Mouse (Mus musculus) testis, adult 2 months (tissue): Measurements from ENCODE around the gene Slco2b1. TPM values are rescaled to one million over a fixed set of nuclear protein-coding genes. Genes with fewer than 3 reads are reported as not detected.
"Not testable (repeated sequence)": the region's sequence is repeated elsewhere in the genome, so short reads cannot be mapped to it uniquely, and the experiment has no call there.

Source experiments
- H3K27ac ChIP-seq: fragments of 200-500 bp; 2 replicates; pipeline ENCODE4 v1.5.1; 2012; ENCODE audit warnings: low read depth, low read length; ENCODE audit not compliant: control insufficient read depth, insufficient read depth
- H3K27me3 ChIP-seq: fragments of 200-500 bp; 2 replicates; pipeline ENCODE4 v1.6.1; 2012; ENCODE audit warnings: mild to moderate bottlenecking, low read length, moderate library complexity; ENCODE audit not compliant: control insufficient read depth, insufficient read depth
- H3K36me3 ChIP-seq: fragments of 200-500 bp; 2 replicates; pipeline ENCODE4 v1.6.1; 2012; ENCODE audit warnings: mild to moderate bottlenecking, low read length; ENCODE audit not compliant: control insufficient read depth, insufficient read depth
- H3K4me1 ChIP-seq: fragments of 200-500 bp; 2 replicates; pipeline ENCODE4 v1.6.1; 2012; ENCODE audit warnings: low read length; ENCODE audit not compliant: control insufficient read depth, insufficient read depth
- H3K4me3 ChIP-seq: fragments of 200-500 bp; 2 replicates; pipeline ENCODE4 v1.5.1; 2012; ENCODE audit warnings: low read depth, mild to moderate bottlenecking, low read length, moderate library complexity, mixed read lengths; ENCODE audit not compliant: control insufficient read depth
- CTCF ChIP-seq: fragments of 200-500 bp; IDR thresholded peaks from 2 replicates; pipeline ENCODE4 v1.5.1; 2012; ENCODE audit warnings: low read depth, mild to moderate bottlenecking, inconsistent platforms, low read length, moderate library complexity; ENCODE audit not compliant: control insufficient read depth, insufficient read depth, insufficient replicate concordance
- POLR2A ChIP-seq: fragments of 200-500 bp; IDR thresholded peaks from 2 replicates; pipeline ENCODE4 v1.6.1; 2012; ENCODE audit warnings: low read depth, mild to moderate bottlenecking, inconsistent platforms, low read length, moderate library complexity; ENCODE audit not compliant: control insufficient read depth
- polyA plus RNA-seq: library from polyadenylated mRNA; depleted of rRNA; stranded (reverse); fragments of >200 nt; gene quantifications from 2 replicates; pipeline ENCODE4 v1.2.3, GENCODE M21; 2012

The Slco2b1 gene
- polyA plus RNA-seq, 1 experiment: 2.0 TPM

- no peak for TF ChIP-seq POLR2A
- TF ChIP-seq CTCF: no peak
- no peaks in the 10 kb centered on the region for H3K36me3 ChIP-seq
- peaks cover 5% of the 10 kb centered on the region for H3K4me1 ChIP-seq
- no peaks in the 10 kb centered on the region for H3K27me3 ChIP-seq
- H3K27ac ChIP-seq: no peak overlapping the region
- H3K4me3 ChIP-seq: no peak overlapping the region
Measured at GRCm38 (mm10) chr7:99702201-99702600, 8.9 kb downstream of the Slco2b1 start.

- H3K4me1 ChIP-seq: peaks cover 3% of the 10 kb centered on the region
- no peaks in the 10 kb centered on the region for H3K27me3 ChIP-seq
- H3K4me3 ChIP-seq: no peak overlapping the region
- no peaks in the 10 kb centered on the region for H3K36me3 ChIP-seq
- TF ChIP-seq CTCF: no peak
- no peak overlapping the region for H3K27ac ChIP-seq
Measured at GRCm38 (mm10) chr7:99700641-99701040, 10.5 kb downstream of the Slco2b1 start.

- Histone ChIP-seq H3K4me3 (no peak overlapping the region), H3K36me3 (no peaks in the 10 kb centered on the region), H3K27ac (no peak overlapping the region; the same call in 1 of the 2 replicates), H3K27me3 (no peaks in the 10 kb centered on the region), H3K4me1 (peaks cover 3% of the 10 kb centered on the region)
- TF ChIP-seq CTCF: no peak
- TF ChIP-seq POLR2A: no peak
Measured at GRCm38 (mm10) chr7:99699709-99700151, 11.4 kb downstream of the Slco2b1 start.

GRCm38 (mm10) chr7:99699106-99699505 is 12.0 kb downstream of the Slco2b1 start:
- Histone ChIP-seq H3K27me3 (no peaks in the 10 kb centered on the region), H3K4me3 (peak overlapping the region; percentile 8; the same call in 1 of the 2 replicates)
- no peak for TF ChIP-seq CTCF

GRCm38 (mm10) chr7:99698576-99698975 is 12.6 kb downstream of the Slco2b1 start:
- Histone ChIP-seq H3K36me3 (no peaks in the 10 kb centered on the region), H3K27me3 (no peaks in the 10 kb centered on the region), H3K27ac (no peak overlapping the region), H3K4me3 (peak overlapping the region; percentile 12; the same call in 1 of the 2 replicates), H3K4me1 (peaks cover 3% of the 10 kb centered on the region)
- TF ChIP-seq CTCF (no peak), POLR2A (no peak)

More at GRCm38 (mm10) chr7:99699106-99699505, 12.0 kb downstream of the Slco2b1 start:
- Histone ChIP-seq H3K27ac (no peak overlapping the region), H3K4me1 (peaks cover 3% of the 10 kb centered on the region), H3K36me3 (no peaks in the 10 kb centered on the region)

- H3K36me3 ChIP-seq: no peaks in the 10 kb centered on the region
Measured at GRCm38 (mm10) chr7:99695471-99696057, 15.6 kb downstream of the Slco2b1 start.

GRCm38 (mm10) chr7:99694424-99694823 is 16.7 kb downstream of the Slco2b1 start:
- not testable (repeated sequence) for H3K4me1 ChIP-seq, H3K27me3 ChIP-seq, H3K36me3 ChIP-seq

More at GRCm38 (mm10) chr7:99695471-99696057, 15.6 kb downstream of the Slco2b1 start:
- Histone ChIP-seq H3K4me3 (no peak overlapping the region), H3K27me3 (no peaks in the 10 kb centered on the region), H3K27ac (no peak overlapping the region), H3K4me1 (no peaks in the 10 kb centered on the region)
- TF ChIP-seq POLR2A (no peak), CTCF (no peak)

GRCm38 (mm10) chr7:99693976-99694375 is 17.2 kb downstream of the Slco2b1 start:
- Histone ChIP-seq H3K27me3 (no peaks in the 10 kb centered on the region), H3K4me1 (no peaks in the 10 kb centered on the region), H3K4me3 (no peak overlapping the region), H3K27ac (no peak overlapping the region), H3K36me3 (no peaks in the 10 kb centered on the region)
- TF ChIP-seq CTCF (no peak), POLR2A (no peak)

More at GRCm38 (mm10) chr7:99694424-99694823, 16.7 kb downstream of the Slco2b1 start:
- H3K27ac ChIP-seq, H3K4me3 ChIP-seq: not testable (repeated sequence)
